Mouse (Mus musculus): ENCODE results near the gene Grin2b. TPM values are rescaled to one million over a fixed set of nuclear protein-coding genes. Genes with fewer than 3 reads are reported as not detected.

Grin2b gene
- polyA plus RNA-seq, 1 experiment from 2014 or later: 0.72 TPM

- no peak overlapping the region for H3K4me3 ChIP-seq (replicated peaks; ENCODE audit: low read depth, low read length)
- H3K27me3 ChIP-seq (ENCODE audit: insufficient read depth, low read length): no peaks in the 10 kb centered on the region
- ATAC-seq (replicated peaks; ENCODE audit: low FRiP score, low read depth) (no peak), DNase-seq (ENCODE audit: low spot score) (no peak)
- H3K36me3 ChIP-seq (ENCODE audit: insufficient read depth, low read length): no peaks in the 10 kb centered on the region
- H3K4me1 ChIP-seq (replicated peaks; ENCODE audit: insufficient read depth, low read length): no peaks in the 10 kb centered on the region
- H3K27ac ChIP-seq: no peak overlapping the region
- no peak overlapping the region for H3K9ac ChIP-seq (ENCODE audit: low read depth, low read length)
- WGBS: 78% methylated on average over 3 of the region's 3 CpGs
- H3K9me3 ChIP-seq (replicated peaks; ENCODE audit: low read length): no peaks in the 10 kb centered on the region
- no peak for TF ChIP-seq CTCF (IDR thresholded peaks at IDR 0.05; ENCODE audit: low read depth)
- no peak overlapping the region for H3K4me2 ChIP-seq (ENCODE audit: low read length)
Measured at GRCm38 (mm10) chr6:135843755-135844154, 329.6 kb downstream of the Grin2b start.

GRCm38 (mm10) chr6:135836353-135836752, 337.0 kb downstream of the Grin2b start:
- Histone ChIP-seq H3K4me1 (replicated peaks; ENCODE audit: insufficient read depth, low read length) (no peaks in the 10 kb centered on the region), H3K9me3 (replicated peaks; ENCODE audit: low read length) (no peaks in the 10 kb centered on the region), H3K27ac (no peak overlapping the region), H3K9ac (ENCODE audit: low read depth, low read length) (no peak overlapping the region), H3K27me3 (ENCODE audit: insufficient read depth, low read length) (no peaks in the 10 kb centered on the region), H3K36me3 (ENCODE audit: insufficient read depth, low read length) (no peaks in the 10 kb centered on the region), H3K4me3 (replicated peaks; ENCODE audit: low read depth, low read length) (no peak overlapping the region), H3K4me2 (ENCODE audit: low read length) (no peak overlapping the region)
- DNase-seq (ENCODE audit: low spot score): no peak
- no peak for ATAC-seq (replicated peaks; ENCODE audit: low FRiP score, low read depth)
- WGBS: 90% methylated on average over 4 of the region's 4 CpGs
- TF ChIP-seq CTCF (IDR thresholded peaks at IDR 0.05; ENCODE audit: low read depth): no peak

GRCm38 (mm10) chr6:135833542-135833941, 339.8 kb downstream of the Grin2b start:
- TF ChIP-seq CTCF (IDR thresholded peaks at IDR 0.05; ENCODE audit: low read depth): peak; percentile 54
- Histone ChIP-seq H3K27ac (no peak overlapping the region), H3K4me2 (ENCODE audit: low read length) (no peak overlapping the region), H3K9me3 (replicated peaks; ENCODE audit: low read length) (no peaks in the 10 kb centered on the region), H3K4me3 (replicated peaks; ENCODE audit: low read depth, low read length) (no peak overlapping the region), H3K36me3 (ENCODE audit: insufficient read depth, low read length) (no peaks in the 10 kb centered on the region), H3K9ac (ENCODE audit: low read depth, low read length) (no peak overlapping the region), H3K4me1 (replicated peaks; ENCODE audit: insufficient read depth, low read length) (no peaks in the 10 kb centered on the region; the same call in 1 of the 2 replicates), H3K27me3 (ENCODE audit: insufficient read depth, low read length) (no peaks in the 10 kb centered on the region)
- ATAC-seq (replicated peaks; ENCODE audit: low FRiP score, low read depth): no peak
- 72% methylated on average over 5 of the region's 5 CpGs for WGBS
- no peak for DNase-seq (ENCODE audit: low spot score)

GRCm38 (mm10) chr6:135832041-135832440, 341.3 kb downstream of the Grin2b start:
- H3K4me1 ChIP-seq (replicated peaks; ENCODE audit: insufficient read depth, low read length): no peaks in the 10 kb centered on the region; the same call in 1 of the 2 replicates
- no peak overlapping the region for H3K27ac ChIP-seq
- H3K9me3 ChIP-seq (replicated peaks; ENCODE audit: low read length): no peaks in the 10 kb centered on the region
- ATAC-seq (replicated peaks; ENCODE audit: low FRiP score, low read depth) (no peak), DNase-seq (ENCODE audit: low spot score) (no peak)
- no peaks in the 10 kb centered on the region for H3K27me3 ChIP-seq (ENCODE audit: insufficient read depth, low read length)
- H3K36me3 ChIP-seq (ENCODE audit: insufficient read depth, low read length): no peaks in the 10 kb centered on the region
- TF ChIP-seq CTCF (IDR thresholded peaks at IDR 0.05; ENCODE audit: low read depth): no peak
- no peak overlapping the region for H3K4me3 ChIP-seq (replicated peaks; ENCODE audit: low read depth, low read length)
- H3K4me2 ChIP-seq (ENCODE audit: low read length): no peak overlapping the region
- H3K9ac ChIP-seq (ENCODE audit: low read depth, low read length): no peak overlapping the region
- WGBS: 90% methylated on average over 3 of the region's 3 CpGs

- H3K36me3 ChIP-seq (ENCODE audit: insufficient read depth, low read length): no peaks in the 10 kb centered on the region
- no peaks in the 10 kb centered on the region for H3K9me3 ChIP-seq (replicated peaks; ENCODE audit: low read length)
- H3K27ac ChIP-seq: no peak overlapping the region
- 94% methylated on average over 1 of the region's 1 CpGs for WGBS
- no peak for TF ChIP-seq CTCF (IDR thresholded peaks at IDR 0.05; ENCODE audit: low read depth)
- H3K4me1 ChIP-seq (replicated peaks; ENCODE audit: insufficient read depth, low read length): no peaks in the 10 kb centered on the region; the same call in 1 of the 2 replicates
- no peak overlapping the region for H3K4me3 ChIP-seq (replicated peaks; ENCODE audit: low read depth, low read length)
- no peak for ATAC-seq (replicated peaks; ENCODE audit: low FRiP score, low read depth)
- DNase-seq (ENCODE audit: low spot score): no peak
- H3K27me3 ChIP-seq (ENCODE audit: insufficient read depth, low read length): no peaks in the 10 kb centered on the region
- H3K9ac ChIP-seq (ENCODE audit: low read depth, low read length): no peak overlapping the region
- H3K4me2 ChIP-seq (ENCODE audit: low read length): no peak overlapping the region
Measured at GRCm38 (mm10) chr6:135831032-135831431, 342.3 kb downstream of the Grin2b start.

- WGBS: 70% methylated on average over 7 of the region's 7 CpGs
- no peak overlapping the region for H3K27ac ChIP-seq
- no peaks in the 10 kb centered on the region for H3K36me3 ChIP-seq (ENCODE audit: insufficient read depth, low read length)
- H3K4me3 ChIP-seq (replicated peaks; ENCODE audit: low read depth, low read length): no peak overlapping the region
- DNase-seq (ENCODE audit: low spot score) (no peak), ATAC-seq (replicated peaks; ENCODE audit: low FRiP score, low read depth) (no peak)
- no peaks in the 10 kb centered on the region for H3K27me3 ChIP-seq (ENCODE audit: insufficient read depth, low read length)
- H3K4me1 ChIP-seq (replicated peaks; ENCODE audit: insufficient read depth, low read length): no peaks in the 10 kb centered on the region; the same call in 1 of the 2 replicates
- H3K4me2 ChIP-seq (ENCODE audit: low read length): no peak overlapping the region
- no peak overlapping the region for H3K9ac ChIP-seq (ENCODE audit: low read depth, low read length)
- no peak for TF ChIP-seq CTCF (IDR thresholded peaks at IDR 0.05; ENCODE audit: low read depth)
- H3K9me3 ChIP-seq (replicated peaks; ENCODE audit: low read length): no peaks in the 10 kb centered on the region
Measured at GRCm38 (mm10) chr6:135829458-135829857, 343.9 kb downstream of the Grin2b start.

- Histone ChIP-seq H3K4me2 (ENCODE audit: low read length) (no peak overlapping the region), H3K4me1 (replicated peaks; ENCODE audit: insufficient read depth, low read length) (no peaks in the 10 kb centered on the region; the same call in 1 of the 2 replicates), H3K27ac (no peak overlapping the region), H3K9ac (ENCODE audit: low read depth, low read length) (no peak overlapping the region), H3K9me3 (replicated peaks; ENCODE audit: low read length) (no peaks in the 10 kb centered on the region), H3K27me3 (ENCODE audit: insufficient read depth, low read length) (no peaks in the 10 kb centered on the region), H3K36me3 (ENCODE audit: insufficient read depth, low read length) (no peaks in the 10 kb centered on the region), H3K4me3 (replicated peaks; ENCODE audit: low read depth, low read length) (no peak overlapping the region)
- WGBS: 51% methylated on average over 4 of the region's 4 CpGs
- ATAC-seq (replicated peaks; ENCODE audit: low FRiP score, low read depth) (no peak), DNase-seq (ENCODE audit: low spot score) (no peak)
- TF ChIP-seq CTCF (IDR thresholded peaks at IDR 0.05; ENCODE audit: low read depth): no peak
Measured at GRCm38 (mm10) chr6:135828976-135829375, 344.3 kb downstream of the Grin2b start.

All from kidney, postnatal 0 days (tissue).